Mouse (Mus musculus) cerebral cortex, adult 2 months (tissue): ENCODE data around the gene Klf6.

ENCODE experiments used
- whole genome bisulfite sequencing: fragments of 180-500 bp; shearing (Covaris S2); methylation state at CpG from one replicate; pipeline ENCODE4 v1.1.7; 2018; 5-methylcytosine and 5-hydroxymethylcytosine counted together

Gene Klf6

DNA sequence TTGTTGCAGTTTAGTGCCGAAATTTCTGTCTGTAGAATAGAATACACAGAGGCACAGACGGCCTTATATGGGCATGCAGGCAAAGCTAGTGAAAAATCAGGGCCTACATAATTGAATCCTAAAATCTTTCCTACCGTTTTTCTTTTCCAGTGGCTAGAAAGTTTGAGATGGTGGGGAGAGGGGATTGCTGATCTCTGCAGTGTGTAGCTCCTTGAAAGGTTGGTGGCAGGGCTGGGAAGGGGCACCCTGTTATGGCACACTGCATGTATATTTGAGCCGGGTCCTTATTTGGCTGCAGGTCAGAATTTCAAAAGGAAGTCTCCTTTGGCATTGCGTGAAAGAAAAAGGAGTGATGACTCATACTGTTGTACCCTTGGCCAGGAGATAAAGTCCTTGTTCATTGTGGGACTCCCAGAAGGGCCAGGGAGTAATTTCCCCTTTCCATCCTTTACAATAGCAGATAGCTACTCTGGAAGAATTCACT is 2.2 kb downstream of the Klf6 start:
- 1% methylated on average over 5 of the region's 5 CpGs for WGBS

DNA sequence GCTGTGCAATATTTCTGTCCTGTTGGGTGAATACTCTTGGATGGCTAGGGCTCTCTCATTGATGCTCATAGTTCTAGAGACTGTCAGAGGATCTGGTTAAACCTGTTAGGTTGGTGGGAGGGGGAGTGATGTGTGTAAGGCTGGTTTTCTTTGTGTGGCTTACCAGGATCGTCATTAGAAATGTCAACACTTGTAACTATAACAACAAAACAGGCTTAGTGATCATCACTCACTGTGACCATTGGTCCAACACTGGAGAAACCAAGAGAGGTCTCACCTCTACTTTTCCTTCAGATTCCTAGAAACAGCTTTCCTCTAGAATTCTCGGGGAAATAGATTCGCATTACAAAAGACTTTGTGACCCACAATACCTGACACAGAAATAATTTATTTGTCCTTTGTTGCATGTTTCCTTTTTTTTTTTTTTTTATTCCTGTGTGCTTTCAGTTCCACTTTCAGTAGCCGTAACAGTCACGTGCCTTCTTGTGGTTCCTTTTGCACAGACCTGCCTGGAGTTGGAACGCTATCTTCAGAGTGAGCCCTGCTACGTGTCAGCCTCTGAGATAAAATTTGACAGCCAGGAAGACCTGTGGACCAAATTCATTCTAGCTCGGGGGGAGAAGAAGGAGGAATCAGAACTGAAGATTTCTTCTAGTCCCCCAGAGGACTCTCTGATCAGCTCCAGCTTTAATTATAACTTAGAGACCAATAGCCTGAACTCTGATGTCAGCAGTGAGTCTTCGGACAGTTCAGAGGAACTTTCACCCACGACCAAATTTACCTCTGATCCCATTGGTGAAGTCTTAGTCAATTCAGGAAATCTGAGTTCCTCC is 3.2 kb downstream of the Klf6 start:
- 22% methylated on average over 10 of the region's 10 CpGs for WGBS

- 48% methylated on average over 9 of the region's 9 CpGs for WGBS
These were observed 3.8 kb downstream of the Klf6 start for GRCm38 (mm10) chr13:5865098-5865415.

DNA sequence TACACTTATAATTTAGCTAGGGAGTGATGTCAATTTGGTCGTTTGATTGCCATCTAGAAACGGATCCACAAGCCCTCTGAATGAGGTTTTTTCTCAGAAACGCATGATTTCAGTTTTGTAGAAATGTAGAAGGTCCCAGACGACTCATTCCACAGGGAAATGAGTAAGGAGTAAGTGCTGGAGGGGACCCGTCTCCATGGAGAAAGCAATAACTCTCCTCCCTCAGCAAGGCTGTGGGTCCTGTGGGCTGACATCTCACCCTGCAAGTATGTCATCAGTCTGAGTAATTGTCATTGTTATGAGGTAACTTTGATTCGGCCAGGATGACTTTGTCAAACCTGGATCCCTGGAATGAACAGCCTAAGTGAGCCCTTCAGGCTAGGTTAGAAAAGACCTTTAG is 4.8 kb downstream of the Klf6 start:
- 40% methylated on average over 6 of the region's 6 CpGs for WGBS

GRCm38 (mm10) chr13:5866532-5866931 is 5.2 kb downstream of the Klf6 start:
- 60% methylated on average over 5 of the region's 5 CpGs for WGBS

- 44% methylated on average over 8 of the region's 8 CpGs for WGBS
These were observed 7.1 kb downstream of the Klf6 start for GRCm38 (mm10) chr13:5868376-5868775.

DNA sequence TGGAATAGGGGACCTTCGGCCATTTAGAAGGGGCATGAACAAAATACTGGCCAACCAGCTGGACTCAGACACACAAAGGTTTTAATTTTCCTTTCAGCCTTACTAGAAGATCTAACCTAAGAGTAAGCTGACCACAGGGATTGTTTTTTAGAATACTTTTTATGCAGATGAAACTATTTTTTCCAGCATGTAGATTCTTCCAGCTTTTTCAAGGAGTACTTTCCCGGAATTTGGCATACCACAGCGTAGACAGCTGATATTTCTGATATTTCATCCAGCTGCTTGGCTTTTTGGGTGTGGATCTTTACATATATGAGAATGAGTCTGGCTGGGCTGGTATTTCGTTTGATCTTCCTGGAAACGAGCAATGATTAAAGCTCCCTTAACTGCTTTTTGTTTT is 8.2 kb downstream of the Klf6 start:
- WGBS, result 15% methylated on average over 5 of the region's 5 CpGs

DNA sequence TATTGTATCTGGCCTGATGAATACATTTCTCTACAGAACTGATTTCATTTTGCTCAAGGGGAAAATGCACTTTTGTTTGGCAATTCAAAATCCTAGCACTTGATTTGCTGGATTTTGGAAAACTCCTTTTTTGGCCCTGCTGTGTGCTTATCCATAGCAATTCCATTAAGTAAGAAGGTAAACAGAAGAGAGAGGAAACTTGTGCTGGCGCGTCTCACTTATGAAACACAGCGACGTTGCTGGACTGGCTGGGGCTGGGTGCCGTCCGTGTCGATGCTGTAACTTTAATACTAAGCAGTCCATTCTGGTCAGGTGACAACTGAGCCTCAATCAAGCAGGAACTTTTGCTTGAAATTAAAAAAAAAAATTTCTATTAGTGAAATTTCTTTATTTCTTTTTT is 8.6 kb downstream of the Klf6 start:
- WGBS, result 13% methylated on average over 7 of the region's 7 CpGs

GRCm38 (mm10) chr13:5870382-5871272 is 9.3 kb downstream of the Klf6 start:
- WGBS, result 16% methylated on average over 15 of the region's 15 CpGs

GRCm38 (mm10) chr13:5871414-5871813 is 10.1 kb downstream of the Klf6 start:
- 29% methylated on average over 7 of the region's 7 CpGs for WGBS

GRCm38 (mm10) chr13:5873681-5874080 is 12.4 kb downstream of the Klf6 start:
- 89% methylated on average over 3 of the region's 3 CpGs for WGBS

DNA sequence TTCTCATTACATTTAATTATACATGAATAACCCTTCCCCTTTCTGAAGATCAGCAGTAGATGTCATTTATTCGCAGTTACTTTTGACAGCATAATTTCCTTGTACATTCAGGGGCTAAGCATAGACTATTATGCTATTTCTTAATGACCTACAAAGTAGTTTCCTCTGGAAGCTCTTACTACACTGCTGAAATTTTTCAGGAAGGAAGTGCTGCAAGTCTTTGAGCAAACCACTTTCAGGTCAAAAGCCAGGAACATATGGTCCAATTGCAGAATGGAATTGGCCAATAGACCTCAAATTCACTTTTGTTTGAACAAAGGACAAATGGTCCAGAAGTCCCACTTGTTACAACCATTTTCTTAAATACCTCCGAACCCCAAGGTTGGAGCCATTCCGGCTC is 14.2 kb downstream of the Klf6 start:
- WGBS, result 94% methylated on average over 3 of the region's 3 CpGs

DNA sequence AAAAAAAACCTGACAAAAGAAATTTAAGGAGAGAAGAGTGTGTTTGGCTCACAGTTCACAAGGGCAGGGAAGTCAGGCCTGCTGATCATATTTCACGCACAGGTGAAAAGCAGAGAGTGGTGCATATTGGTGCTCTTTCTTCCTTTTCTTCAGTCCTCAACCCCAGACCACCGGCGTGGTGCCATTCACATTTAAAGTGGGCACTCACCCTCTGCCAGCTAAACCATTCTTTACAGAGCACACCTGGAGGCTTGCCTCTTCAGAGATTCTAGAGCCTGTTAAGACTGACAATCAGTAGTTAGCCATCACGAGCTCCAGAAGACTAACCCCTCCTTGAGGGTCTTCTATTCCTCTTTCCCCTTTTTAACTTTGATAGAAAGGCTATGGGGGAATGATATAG is 17.5 kb downstream of the Klf6 start:
- 79% methylated on average over 4 of the region's 4 CpGs for WGBS

GRCm38 (mm10) chr13:5886810-5887209 is 25.5 kb downstream of the Klf6 start:
- 91% methylated on average over 4 of the region's 4 CpGs for WGBS

GRCm38 (mm10) chr13:5888164-5888563 is 26.9 kb downstream of the Klf6 start:
- WGBS, result 82% methylated on average over 5 of the region's 5 CpGs

DNA sequence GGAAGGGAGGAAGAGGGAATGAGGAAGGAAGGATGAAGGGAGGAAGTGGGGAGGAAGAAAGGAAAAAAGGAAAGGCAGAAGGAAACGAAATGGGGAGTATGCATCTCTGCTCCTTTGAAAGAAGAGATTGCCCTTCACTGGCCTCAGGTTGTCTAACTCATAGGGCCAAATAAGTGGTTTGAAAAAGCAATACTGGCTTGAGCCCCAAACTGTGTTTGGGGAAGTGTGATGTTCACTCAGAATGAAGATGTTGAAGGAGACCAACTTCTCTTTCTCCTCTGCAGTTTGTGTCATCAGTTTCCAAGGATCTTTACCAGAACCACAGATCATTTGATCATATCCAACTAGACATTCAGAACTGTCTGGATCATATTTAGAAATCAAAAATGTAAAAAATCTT is 27.4 kb downstream of the Klf6 start:
- WGBS, result 93% methylated on average over 1 of the region's 1 CpGs

- 75% methylated on average over 3 of the region's 3 CpGs for WGBS
These were observed 28.8 kb downstream of the Klf6 start for GRCm38 (mm10) chr13:5890035-5890434.

- WGBS, result 79% methylated on average over 9 of the region's 9 CpGs
These were observed 31.6 kb downstream of the Klf6 start for GRCm38 (mm10) chr13:5892684-5893447.

- 88% methylated on average over 3 of the region's 3 CpGs for WGBS
These were observed 33.6 kb downstream of the Klf6 start for GRCm38 (mm10) chr13:5894910-5895309.

DNA sequence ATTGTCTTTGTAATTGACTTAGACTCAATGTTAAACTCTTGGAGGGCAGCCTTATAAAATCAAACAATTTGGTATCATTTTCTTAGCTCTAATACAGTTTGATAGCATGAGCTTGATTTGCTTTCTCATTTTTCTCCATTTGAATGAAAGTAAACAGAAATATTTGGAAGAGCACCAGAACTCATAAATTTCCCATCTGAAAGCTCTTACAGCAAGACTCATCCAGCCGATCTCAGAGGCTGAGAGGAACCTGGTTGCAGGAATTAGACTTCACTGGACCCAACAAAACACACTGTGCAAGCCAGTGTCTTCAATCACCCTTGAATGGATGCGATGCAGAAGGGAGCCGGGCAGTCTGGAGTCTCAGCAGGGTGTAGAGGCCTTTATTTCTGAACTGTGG is 34.6 kb downstream of the Klf6 start:
- 71% methylated on average over 3 of the region's 3 CpGs for WGBS

DNA sequence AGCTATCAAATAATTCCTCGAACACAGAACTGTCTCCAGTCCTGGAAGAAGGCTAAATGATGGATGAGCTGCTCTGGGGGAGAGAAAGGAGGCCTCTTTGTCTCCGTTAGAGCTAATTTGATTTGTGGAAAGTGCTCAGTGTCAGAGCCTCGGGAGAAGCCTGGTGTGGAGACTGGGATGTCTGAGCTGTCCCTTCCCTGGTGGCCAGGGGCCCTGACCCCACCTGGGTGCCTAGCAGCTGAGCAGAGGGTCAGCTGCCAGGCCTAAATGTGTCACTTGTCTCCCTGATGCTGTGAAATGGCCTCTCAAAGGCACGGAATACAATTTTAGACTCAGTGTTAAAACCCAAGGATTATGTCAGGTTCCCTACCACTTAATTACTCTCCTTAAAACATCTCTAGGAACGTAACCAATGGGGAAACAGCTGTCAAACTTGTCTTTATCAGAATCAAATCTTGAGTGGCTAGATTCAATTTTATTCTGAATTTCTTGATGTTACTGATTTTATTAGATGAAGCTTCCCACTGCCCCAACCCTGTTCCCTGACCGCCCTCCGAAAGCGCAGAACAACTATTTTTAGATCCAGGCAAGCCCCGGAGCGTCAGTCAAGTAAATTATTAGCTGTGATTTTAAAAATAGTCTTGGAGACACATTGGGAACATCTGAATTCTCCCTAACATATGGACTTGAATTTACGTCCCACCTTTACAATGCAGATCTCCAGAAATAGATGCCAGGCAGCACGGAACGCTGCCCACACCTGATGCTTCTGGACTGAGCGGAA is 36.1 kb downstream of the Klf6 start:
- 63% methylated on average over 14 of the region's 14 CpGs for WGBS
